Mouse (Mus musculus): Measurements from ENCODE around the gene Rab12.

The Rab12 gene

DNA sequence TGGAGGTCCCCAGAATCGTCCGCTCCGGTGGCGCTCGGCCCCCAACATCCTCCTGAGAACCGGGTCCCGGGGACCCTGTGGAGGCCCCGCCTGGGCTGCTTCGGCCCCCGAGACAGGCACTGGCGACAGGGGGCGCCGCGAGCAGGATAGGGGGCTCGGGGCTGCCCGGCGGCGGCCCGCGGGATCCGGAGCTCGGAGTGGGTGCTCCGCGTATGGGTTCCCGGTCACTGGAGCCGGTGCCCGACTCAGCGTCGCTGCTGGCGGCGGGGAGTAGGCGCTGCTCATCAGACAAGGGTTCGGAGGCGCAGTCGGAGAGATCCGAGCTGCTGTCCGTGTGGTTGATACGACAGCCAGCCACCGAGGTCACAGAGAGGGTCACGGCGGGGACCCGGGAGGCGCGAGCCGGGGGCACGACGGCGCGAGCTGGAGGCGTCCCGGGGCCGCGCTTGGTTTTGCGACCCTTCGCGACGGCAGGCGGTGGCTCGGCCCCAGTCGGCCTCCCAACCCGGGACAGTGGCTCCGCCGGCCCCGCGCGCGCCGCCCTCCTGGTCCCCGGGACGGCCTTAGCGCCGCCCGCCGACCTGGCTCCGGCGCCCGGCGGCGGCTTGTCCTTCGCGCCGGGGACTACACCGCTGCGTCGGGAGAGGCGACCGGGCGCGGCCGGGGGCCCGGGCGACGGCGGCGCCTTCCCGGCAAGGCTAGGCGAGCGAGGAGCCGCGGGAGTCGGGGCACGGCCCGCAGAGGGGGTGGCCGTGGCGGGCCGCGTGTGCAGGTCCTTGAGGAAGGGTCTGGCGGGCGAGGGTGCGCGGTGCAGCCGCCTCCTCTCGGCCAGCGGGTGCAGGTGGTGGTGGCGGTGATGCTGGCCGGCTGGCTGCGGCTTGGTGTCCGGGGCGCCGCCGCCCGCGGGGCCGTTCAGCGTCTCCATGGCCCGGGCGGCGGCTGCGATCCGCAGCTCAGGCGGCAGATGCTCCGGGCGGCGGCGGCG is 70.8 kb downstream of the Rab12 start:
- DNase-seq (ENCODE audit: low spot score), result peak; percentile 59

DNA sequence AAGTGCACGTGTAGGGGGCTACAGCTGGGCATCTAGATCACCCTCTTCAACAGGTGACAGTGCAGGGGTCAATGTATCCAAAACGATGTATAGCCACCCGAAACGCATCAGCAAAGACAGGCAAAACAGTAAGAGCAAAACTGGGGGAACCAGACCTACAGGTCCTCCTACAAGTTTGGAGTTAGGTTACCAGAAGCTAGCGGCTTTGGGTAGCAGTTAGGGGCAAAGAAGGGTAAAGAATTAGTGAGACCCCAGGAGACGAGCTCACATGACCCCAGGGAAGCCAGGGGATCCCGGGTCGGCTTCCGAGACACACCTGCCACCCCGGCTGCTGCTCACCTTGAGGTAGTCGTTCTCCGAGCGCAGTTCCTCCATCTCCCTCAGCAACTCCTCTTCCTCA is 71.6 kb downstream of the Rab12 start:
- DNase-seq (ENCODE audit: low spot score), result peak; percentile 26

DNA sequence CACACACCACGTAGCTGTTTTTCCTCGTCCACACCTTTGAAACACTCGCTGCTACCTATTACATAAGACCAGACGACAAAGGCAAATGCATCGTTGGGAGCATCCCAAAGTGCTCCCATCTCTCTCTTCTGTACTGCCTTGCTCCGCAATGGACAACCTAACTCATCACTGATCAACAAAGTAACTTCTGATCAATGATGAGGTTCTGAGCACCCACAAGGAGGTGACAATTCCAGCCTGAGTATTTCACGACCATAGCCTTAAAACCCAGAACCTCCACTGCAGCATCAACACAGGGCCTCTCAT is 72.6 kb downstream of the Rab12 start:
- DNase-seq (ENCODE audit: low spot score), result no peak

DNA sequence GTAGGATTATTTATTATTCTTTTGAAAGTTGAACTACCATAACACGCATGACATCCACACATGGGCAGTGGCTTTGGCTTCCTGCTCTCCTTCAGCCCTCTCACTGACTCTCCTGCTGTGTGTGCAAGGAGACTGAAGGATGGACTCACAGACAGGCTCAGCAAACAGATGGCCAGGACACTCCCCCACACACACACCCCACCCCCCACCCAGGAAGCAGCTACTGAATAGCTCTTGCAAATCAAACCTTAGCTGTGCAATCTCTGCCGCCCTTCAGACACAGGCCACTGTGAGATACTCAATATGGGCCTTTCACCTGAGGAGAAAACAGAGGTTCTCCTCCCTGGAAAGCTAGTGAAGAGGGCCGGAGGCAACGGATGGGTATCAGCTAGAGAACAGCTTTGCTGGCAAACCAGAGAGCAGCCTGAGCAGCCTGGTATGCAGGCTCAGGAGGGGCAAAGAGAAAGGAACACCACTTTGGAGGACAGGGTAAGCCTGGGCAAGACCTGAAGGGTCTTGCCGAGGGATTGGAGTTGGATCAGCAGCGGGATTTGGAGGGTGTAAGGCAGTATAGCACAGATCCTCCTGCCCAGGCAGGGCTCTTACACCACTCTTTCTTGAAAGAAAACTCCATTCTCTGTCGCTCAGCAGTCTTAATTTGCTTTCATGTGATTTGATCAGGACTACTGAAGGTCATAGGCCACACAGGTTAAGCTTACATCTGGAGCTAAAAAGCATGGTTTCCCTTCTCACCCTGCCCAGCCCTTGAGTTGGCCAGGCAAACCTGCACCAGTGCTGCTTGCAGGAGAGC is 73.1 kb downstream of the Rab12 start:
- DNase-seq (ENCODE audit: low spot score), result peak; percentile 34

All from embryo, embryonic 10.5 days (tissue).